Mouse (Mus musculus): ENCODE measurements around the gene Map10.

DNA sequence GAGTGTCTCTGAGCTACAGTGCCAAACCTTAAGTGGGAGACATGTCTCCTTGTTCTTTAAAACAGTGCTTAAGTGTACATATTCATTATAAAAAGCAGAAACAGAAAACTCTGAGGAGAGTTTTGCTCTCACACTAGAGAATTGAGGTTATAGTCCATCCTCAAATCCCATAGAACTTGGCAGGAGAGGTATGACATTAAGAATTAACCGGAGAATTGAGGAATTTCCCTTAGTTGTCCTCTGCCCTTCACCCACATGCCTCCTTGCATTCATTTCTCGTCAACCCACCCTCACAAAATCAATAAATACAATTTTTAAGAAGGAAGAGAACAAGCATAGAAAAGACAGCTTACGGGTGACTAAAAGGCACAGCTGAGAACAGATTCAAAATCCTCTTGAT lies 6.2 kb downstream of the Map10 start:
- TF ChIP-seq CTCF (IDR thresholded peaks at IDR 0.05; ENCODE audit: low read depth, low read length) (no peak), POLR2A (IDR thresholded peaks at IDR 0.05; ENCODE audit: extremely low read depth, insufficient read depth, low read length) (no peak)
